Mouse (Mus musculus) megakaryocyte, embryonic 14.5 days (primary cell): ENCODE measurements around the gene Cyb5rl. TPM values are rescaled to one million over a fixed set of nuclear protein-coding genes. Genes with fewer than 3 reads are reported as not detected.

Experiments
- H3K27me3 ChIP-seq: replicated peaks from 2 replicates; pipeline ENCODE3; 2012; ENCODE audit warnings: inconsistent platforms
- H3K36me3 ChIP-seq: replicated peaks from 2 replicates; pipeline ENCODE3; 2012; ENCODE audit warnings: low read length, inconsistent platforms, mixed read lengths
- H3K4me1 ChIP-seq: 2 replicates; pipeline ENCODE4 v1.6.1; 2012; ENCODE audit warnings: inconsistent platforms
- H3K4me3 ChIP-seq: replicated peaks from 2 replicates; pipeline ENCODE3; 2012; ENCODE audit warnings: moderate library complexity, mild to moderate bottlenecking, inconsistent platforms
- H3K9me3 ChIP-seq: 2 replicates; pipeline ENCODE4 v1.6.1; 2012; ENCODE audit warnings: inconsistent platforms
- FLI1 ChIP-seq: IDR thresholded peaks from 2 replicates; pipeline ENCODE4 v1.6.1; 2012; ENCODE audit warnings: low read length, inconsistent platforms, mixed read lengths
- GATA1 ChIP-seq: IDR thresholded peaks from 3 replicates; pipeline ENCODE4 v1.6.1; 2012; ENCODE audit warnings: mixed read lengths, low read length, inconsistent platforms, borderline replicate concordance
- polyA plus RNA-seq: library from polyadenylated mRNA; stranded (reverse); fragments of >175 nt; gene quantifications from 2 replicates; pipeline ENCODE4 v1.2.3, GENCODE M21; 2012; ENCODE audit warnings: low replicate concordance; ENCODE audit not compliant: insufficient read depth

Gene Cyb5rl
- polyA plus RNA-seq: 1.4 and 2.3 TPM in 2 replicates

GRCm38 (mm10) chr4:107066252-107067124, at the start of gene Cyb5rl, which contains the start of gene Mrpl37:
Gene Cyb5rl, plus strand, starts transcription at chr4:107066988.
Gene Mrpl37, minus strand, starts transcription at chr4:107066868.
- Histone ChIP-seq H3K4me3 (peak within 1 kb of the TSS; percentile 98), H3K27me3 (peaks cover 17% of the 10 kb centered on the region), H3K9me3 (no peaks in the 10 kb centered on the region), H3K4me1 (peaks cover 35% of the 10 kb centered on the region), H3K36me3 (peaks cover 31% of the 10 kb centered on the region)
- no peak for TF ChIP-seq GATA1
- TF ChIP-seq FLI1: no peak

- no peak for TF ChIP-seq FLI1
- TF ChIP-seq GATA1: no peak
- no peak overlapping the region for H3K4me3 ChIP-seq
These were observed 49.5 kb upstream of the Cyb5rl start for GRCm38 (mm10) chr4:107017257-107017656.

GRCm38 (mm10) chr4:107018521-107018920, 48.3 kb upstream of the Cyb5rl start:
- Histone ChIP-seq H3K36me3 (peaks cover 28% of the 10 kb centered on the region), H3K27me3 (peaks cover 4% of the 10 kb centered on the region), H3K4me1 (peaks cover 52% of the 10 kb centered on the region), H3K9me3 (no peaks in the 10 kb centered on the region), H3K4me3 (no peak overlapping the region)
- TF ChIP-seq GATA1: no peak
- no peak for TF ChIP-seq FLI1

More at GRCm38 (mm10) chr4:107017257-107017656, 49.5 kb upstream of the Cyb5rl start:
- no peaks in the 10 kb centered on the region for H3K9me3 ChIP-seq
- peaks cover 27% of the 10 kb centered on the region for H3K36me3 ChIP-seq
- H3K4me1 ChIP-seq: peaks cover 45% of the 10 kb centered on the region
- H3K27me3 ChIP-seq: peaks cover 4% of the 10 kb centered on the region

GRCm38 (mm10) chr4:107019027-107019426, 47.8 kb upstream of the Cyb5rl start:
- no peaks in the 10 kb centered on the region for H3K9me3 ChIP-seq
- TF ChIP-seq FLI1 (no peak), GATA1 (no peak)
- H3K4me1 ChIP-seq: peaks cover 51% of the 10 kb centered on the region
- H3K27me3 ChIP-seq: peaks cover 4% of the 10 kb centered on the region
- peaks cover 25% of the 10 kb centered on the region for H3K36me3 ChIP-seq
- no peak overlapping the region for H3K4me3 ChIP-seq

GRCm38 (mm10) chr4:107020287-107021000, 46.3 kb upstream of the Cyb5rl start:
- Histone ChIP-seq H3K4me1 (peaks cover 60% of the 10 kb centered on the region), H3K4me3 (no peak overlapping the region), H3K27me3 (peaks cover 4% of the 10 kb centered on the region), H3K9me3 (no peaks in the 10 kb centered on the region), H3K36me3 (peaks cover 20% of the 10 kb centered on the region)
- TF ChIP-seq GATA1 (no peak), FLI1 (no peak)

GRCm38 (mm10) chr4:107021464-107021863, 45.3 kb upstream of the Cyb5rl start:
- Histone ChIP-seq H3K9me3 (no peaks in the 10 kb centered on the region), H3K4me1 (peaks cover 56% of the 10 kb centered on the region), H3K27me3 (no peaks in the 10 kb centered on the region), H3K4me3 (no peak overlapping the region), H3K36me3 (peaks cover 13% of the 10 kb centered on the region)
- no peak for TF ChIP-seq GATA1
- TF ChIP-seq FLI1: no peak

- H3K36me3 ChIP-seq: peaks cover 41% of the 10 kb centered on the region
- H3K4me1 ChIP-seq: peaks cover 42% of the 10 kb centered on the region
- TF ChIP-seq FLI1 (no peak), GATA1 (no peak)
- no peak overlapping the region for H3K4me3 ChIP-seq
- no peaks in the 10 kb centered on the region for H3K27me3 ChIP-seq
- H3K9me3 ChIP-seq: no peaks in the 10 kb centered on the region
These were observed 41.9 kb upstream of the Cyb5rl start for GRCm38 (mm10) chr4:107024899-107025298.

- Histone ChIP-seq H3K36me3 (peaks cover 42% of the 10 kb centered on the region), H3K4me1 (peaks cover 38% of the 10 kb centered on the region)
- TF ChIP-seq FLI1 (no peak), GATA1 (no peak)
These were observed 41.4 kb upstream of the Cyb5rl start for GRCm38 (mm10) chr4:107025369-107025768.

GRCm38 (mm10) chr4:107026451-107026850, 40.3 kb upstream of the Cyb5rl start:
- Histone ChIP-seq H3K4me3 (no peak overlapping the region), H3K4me1 (peaks cover 41% of the 10 kb centered on the region), H3K27me3 (no peaks in the 10 kb centered on the region), H3K9me3 (no peaks in the 10 kb centered on the region), H3K36me3 (peaks cover 53% of the 10 kb centered on the region)
- TF ChIP-seq GATA1: no peak
- TF ChIP-seq FLI1: no peak

More at GRCm38 (mm10) chr4:107025369-107025768, 41.4 kb upstream of the Cyb5rl start:
- Histone ChIP-seq H3K4me3 (no peak overlapping the region), H3K27me3 (no peaks in the 10 kb centered on the region), H3K9me3 (no peaks in the 10 kb centered on the region)
